ENCODE assay signal across 24 mouse cellular contexts in genomic region chr11:15386229-15386628, GRCm38 (mm10).
A peak's percentile ranks its signal among the peaks of the same experiment; 100 is the strongest.
DNase-seq lines count a peak whose midpoint lies in the region; ATAC-seq lines count a peak whose summit lies in the region.
"Had no signal": no experiment of that assay in that cellular context is flagged by ENCODE, and none has a peak within 500 bp of the region (broad histone marks: within the 10 kb centered on the region; RNA-seq: fewer than 3 reads in every experiment).

No protein-coding gene starts in this region.

- H3K9me3 ChIP-seq in forebrain, embryonic 16.5 days (ENCODE audit: control insufficient read depth, low read length), result no peaks in the 10 kb centered on the region
- H3K9me3 ChIP-seq: hindbrain, embryonic 10.5 days; intestine, embryonic 15.5 days; midbrain, embryonic 15.5 days; neural tube, embryonic 12.5 days; stomach, embryonic 15.5 days had no signal

- DNase-seq in layer of hippocampus, adult 8-10 months (ENCODE audit: low spot score in 2 of 2), result peak; percentile 5 to 8
- DNase-seq in layer of hippocampus, postnatal 10 days (ENCODE audit: low spot score in 2 of 2), result no peak
- peak; percentile 2 to 3 for DNase-seq in right cerebral cortex, adult 2 months (ENCODE audit: low spot score in 2 of 2)
- no peak for DNase-seq in right cerebral cortex, postnatal 25 days
- no peak for DNase-seq in thymus, postnatal 4 days
- no peak for DNase-seq in heart, postnatal 25 days (ENCODE audit: low spot score)
- DNase-seq: adrenal gland, adult 8-10 months; cerebellum, adult 9-10 months; kidney, adult 8-10 months; kidney, postnatal 14 days; liver, postnatal 0 days; thymus, adult 18-20 months; thymus, postnatal 36 days had no signal

- ATAC-seq in forebrain, embryonic 16.5 days, result peak; percentile 96
- ATAC-seq: activated CD4-positive, CD25-positive, alpha-beta regulatory T cell, adult 4 months; hindbrain, embryonic 16.5 days; intestine, embryonic 15.5 days; liver, postnatal 0 days; lung, postnatal 0 days; midbrain, embryonic 15.5 days had no signal

- intact Hi-C loops in heart, postnatal 25 days (cut with DNase I), result no loop called here

- no peak overlapping the region for H3K9ac ChIP-seq in forebrain, embryonic 16.5 days (replicated peaks; ENCODE audit: low read depth, low read length)
- H3K9ac ChIP-seq: intestine, embryonic 15.5 days; liver, postnatal 0 days; midbrain, embryonic 15.5 days; neural tube, embryonic 12.5 days; stomach, embryonic 15.5 days had no signal

- no peak overlapping the region for H3K4me3 ChIP-seq in forebrain, embryonic 16.5 days (replicated peaks; ENCODE audit: low read length)
- H3K4me3 ChIP-seq: hindbrain, embryonic 10.5 days; intestine, embryonic 15.5 days; layer of hippocampus, adult 2 months; midbrain, embryonic 15.5 days; neural tube, embryonic 12.5 days; stomach, embryonic 15.5 days had no signal

- H3K36me3 ChIP-seq in forebrain, embryonic 16.5 days (ENCODE audit: control insufficient read depth, insufficient read depth), result no peaks in the 10 kb centered on the region
- H3K36me3 ChIP-seq: hindbrain, embryonic 10.5 days; intestine, embryonic 15.5 days; midbrain, embryonic 15.5 days; neural tube, embryonic 12.5 days; stomach, embryonic 15.5 days had no signal

- H3K4me2 ChIP-seq in forebrain, embryonic 16.5 days (ENCODE audit: low read length), result no peak overlapping the region
- H3K4me2 ChIP-seq: intestine, embryonic 15.5 days; midbrain, embryonic 15.5 days; neural tube, embryonic 12.5 days; stomach, embryonic 15.5 days had no signal

- H3K4me1 ChIP-seq in forebrain, embryonic 16.5 days (replicated peaks; ENCODE audit: control insufficient read depth, insufficient read depth, low read length), result no peaks in the 10 kb centered on the region
- H3K4me1 ChIP-seq: hindbrain, embryonic 10.5 days; intestine, embryonic 15.5 days; midbrain, embryonic 15.5 days; neural tube, embryonic 12.5 days; stomach, embryonic 15.5 days had no signal

- 71% methylated on average over 2 of the region's 2 CpGs for WGBS in forebrain, embryonic 16.5 days

- H3K27me3 ChIP-seq in forebrain, embryonic 16.5 days (replicated peaks; ENCODE audit: control insufficient read depth, insufficient read depth, low read length), result no peaks in the 10 kb centered on the region
- H3K27me3 ChIP-seq: intestine, embryonic 15.5 days; midbrain, embryonic 15.5 days; neural tube, embryonic 12.5 days; stomach, embryonic 15.5 days had no signal

- no peak overlapping the region for H3K27ac ChIP-seq in forebrain, embryonic 16.5 days (ENCODE audit: low read length)
- H3K27ac ChIP-seq: hindbrain, embryonic 10.5 days; intestine, embryonic 15.5 days; layer of hippocampus, adult 2 months; macrophage; midbrain, embryonic 15.5 days; neural tube, embryonic 12.5 days; stomach, embryonic 15.5 days had no signal

Comparison
In these comparisons a context has a peak if more than half of its experiments do, and no peak if none do; other contexts are left out.
1. DNase-seq: peak in layer of hippocampus, adult 8-10 months (2 of 2) and right cerebral cortex, adult 2 months (2 of 2); none in layer of hippocampus, postnatal 10 days (0 of 2), right cerebral cortex, postnatal 25 days (single experiment), thymus, postnatal 4 days (single experiment) and heart, postnatal 25 days (single experiment).